Mouse (Mus musculus) erythroblast, embryonic 14.5 days (primary cell): ENCODE results near the gene Ptprg.

Experiments
- GATA1 ChIP-seq: IDR thresholded peaks from 2 replicates; pipeline ENCODE4 v1.6.1; 2012; ENCODE audit warnings: low read length, inconsistent platforms, mixed read lengths
- TAL1 ChIP-seq: IDR thresholded peaks from 3 replicates; pipeline ENCODE4 v1.6.1; 2012; ENCODE audit warnings: low read length, inconsistent platforms, mixed read lengths

DNA sequence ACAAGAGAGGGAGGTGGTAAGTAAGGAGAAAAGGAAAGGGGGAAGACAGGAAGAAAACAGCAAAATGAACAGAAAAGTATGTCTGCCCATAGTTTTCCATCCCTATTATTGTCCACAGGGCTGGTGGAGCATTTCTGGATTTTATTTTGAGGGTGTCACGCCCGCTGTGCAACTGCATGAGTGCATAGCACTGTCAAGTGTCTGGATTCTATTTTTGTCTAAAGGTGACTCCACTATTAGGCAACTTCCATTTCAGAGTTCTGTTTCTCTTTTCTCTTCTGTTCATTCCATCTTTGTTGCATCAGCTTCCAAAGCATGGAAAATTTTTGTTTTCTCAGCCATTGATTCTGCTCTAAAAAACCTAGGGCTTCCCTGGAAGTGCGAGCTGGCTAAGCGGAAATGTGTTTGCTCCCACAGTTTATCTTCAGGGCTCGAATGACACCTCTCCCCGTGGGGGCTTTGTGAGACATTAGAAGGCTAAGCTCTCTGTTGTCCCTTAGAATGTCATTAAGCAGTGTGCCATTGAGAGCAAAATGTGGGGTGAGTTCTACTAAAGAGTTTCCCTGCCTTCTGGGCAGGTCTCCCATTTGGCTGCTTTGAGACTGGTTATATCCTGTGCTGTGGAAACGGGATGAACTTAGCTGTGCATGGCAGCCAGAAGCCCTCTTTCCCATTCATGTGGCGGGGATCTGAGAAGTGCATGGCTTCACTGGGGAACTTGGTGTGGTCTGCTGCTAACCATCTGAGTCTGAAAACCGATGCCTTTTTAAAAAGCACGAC, 330.0 kb downstream of the Ptprg start:
- TF ChIP-seq TAL1: no peak
- TF ChIP-seq GATA1: no peak
